Mouse (Mus musculus) heart, postnatal 25 days (tissue): Measurements from ENCODE around the gene Ror2. TPM values are rescaled to one million over a fixed set of nuclear protein-coding genes. Genes with fewer than 3 reads are reported as not detected.

ENCODE experiments used
- DNase-seq: peaks from one replicate; pipeline ENCODE4 v3.0.0; 2022; ENCODE audit warnings: low spot score
- intact Hi-C: fragments of 180-260 bp; cut with DNase I; formaldehyde crosslinking; loops from one replicate; pipeline ENCODE4 v1.15.1; 2025
- total RNA-seq, 2 experiments: library from RNA; stranded (reverse); gene quantifications; 2 replicates each; pipeline ENCODE4 v1.2.3; 2021

Ror2 gene
- total RNA-seq, 2 experiments from 2014 or later = 1.5 to 1.8 TPM

DNA sequence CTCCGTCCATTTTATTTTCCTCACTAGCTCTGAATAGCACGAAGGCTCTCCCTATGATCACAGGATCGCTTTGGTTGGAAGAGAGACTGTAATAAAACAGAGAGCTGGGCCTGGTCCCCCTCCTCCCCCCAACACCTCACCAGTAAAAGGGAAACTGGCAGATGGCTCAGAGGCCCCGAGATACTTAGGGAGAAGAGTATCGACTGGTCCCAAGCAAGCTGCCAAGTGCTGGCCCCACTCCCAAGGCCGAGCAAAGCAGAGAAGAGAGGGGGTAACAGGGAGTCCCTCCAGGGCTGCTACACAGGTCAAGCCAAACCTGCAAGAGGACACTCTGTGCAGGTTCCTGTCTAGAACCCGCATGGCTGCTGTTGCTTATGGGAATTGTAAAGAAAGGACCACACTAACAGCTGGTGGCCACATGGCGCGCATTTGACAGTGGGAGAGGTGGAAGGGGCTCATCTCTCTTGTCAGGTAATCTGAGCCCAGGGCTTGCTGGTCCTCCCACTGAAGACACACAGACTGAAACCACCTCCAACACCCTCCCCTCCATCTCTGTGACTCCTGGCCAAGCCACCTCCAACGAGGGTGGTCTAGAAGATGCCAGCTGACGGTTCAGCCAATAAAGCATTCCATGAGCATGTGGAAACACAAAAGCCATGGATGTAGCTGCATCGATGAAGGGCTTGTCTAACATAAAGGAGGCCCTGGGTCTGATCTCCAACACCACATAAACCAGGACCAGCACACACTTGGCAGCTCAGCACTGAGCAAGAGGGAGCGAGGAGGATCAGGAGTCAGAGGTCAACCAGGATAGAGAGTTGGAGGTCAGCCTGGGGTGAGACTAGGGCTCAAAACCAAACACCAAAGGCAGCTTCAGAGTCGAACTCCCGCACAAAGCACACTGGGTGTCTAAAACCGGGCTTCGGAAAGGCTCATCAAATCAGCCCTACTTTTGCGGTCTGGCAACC is 49.2 kb downstream of the Ror2 start:
- DNase-seq = no peak

GRCm38 (mm10) chr13:53235953-53236352 is 50.0 kb downstream of the Ror2 start:
- intact Hi-C loops = no loop called here
- DNase-seq = no peak

More for the DNA sequence above, 49.2 kb downstream of the Ror2 start:
- intact Hi-C loops = no loop called here

DNA sequence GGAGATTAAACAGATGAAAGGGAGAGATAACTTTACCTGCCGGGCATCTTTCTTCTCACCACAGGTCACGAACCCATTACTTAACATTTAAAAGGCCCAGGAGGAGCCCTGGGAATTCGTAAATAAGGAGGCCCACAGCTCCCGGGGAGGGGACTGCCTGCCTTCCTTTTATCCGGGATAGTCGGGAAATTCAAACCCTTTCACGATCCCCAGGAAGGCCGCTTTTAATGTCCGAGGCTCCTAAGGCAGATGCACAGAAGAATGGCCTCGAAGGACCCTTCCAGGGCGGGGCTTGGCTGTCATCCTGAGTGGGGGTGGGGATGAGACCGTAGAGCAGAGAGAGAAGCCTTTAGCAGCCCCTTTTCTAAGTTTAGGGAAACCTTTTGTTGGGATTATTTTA is 51.1 kb downstream of the Ror2 start:
- DNase-seq = no peak
- intact Hi-C loops = no loop called here

GRCm38 (mm10) chr13:53233826-53234786 is 51.8 kb downstream of the Ror2 start:
- intact Hi-C loops = no loop called here
- DNase-seq = no peak

- DNase-seq = peak; percentile 27
- intact Hi-C loops = no loop called here
Observed at GRCm38 (mm10) chr13:53233381-53233780, 52.5 kb downstream of the Ror2 start.

DNA sequence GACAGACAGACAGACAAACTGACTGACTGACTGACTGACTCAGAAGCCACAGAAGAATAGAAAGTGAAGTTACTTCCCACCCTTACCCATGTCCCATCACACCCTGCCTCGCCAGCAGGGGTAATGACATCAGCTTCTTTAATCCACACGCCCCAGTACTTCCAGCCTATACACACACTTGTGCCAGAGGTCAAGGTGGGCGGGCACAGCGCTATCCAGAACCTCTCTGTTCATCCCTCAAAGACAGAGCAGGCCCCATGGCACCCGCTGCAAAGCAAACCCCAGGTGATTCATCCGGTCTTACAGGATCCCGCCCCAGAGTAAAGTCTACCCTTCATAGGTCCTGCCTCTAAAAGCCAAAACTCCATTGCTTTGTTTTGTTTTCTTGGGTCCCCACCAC is 53.5 kb downstream of the Ror2 start:
- DNase-seq = no peak
- intact Hi-C loops = no loop called here

- intact Hi-C loops = no loop called here
- DNase-seq = peak; percentile 26
Observed at GRCm38 (mm10) chr13:53230446-53231161, 55.3 kb downstream of the Ror2 start.

DNA sequence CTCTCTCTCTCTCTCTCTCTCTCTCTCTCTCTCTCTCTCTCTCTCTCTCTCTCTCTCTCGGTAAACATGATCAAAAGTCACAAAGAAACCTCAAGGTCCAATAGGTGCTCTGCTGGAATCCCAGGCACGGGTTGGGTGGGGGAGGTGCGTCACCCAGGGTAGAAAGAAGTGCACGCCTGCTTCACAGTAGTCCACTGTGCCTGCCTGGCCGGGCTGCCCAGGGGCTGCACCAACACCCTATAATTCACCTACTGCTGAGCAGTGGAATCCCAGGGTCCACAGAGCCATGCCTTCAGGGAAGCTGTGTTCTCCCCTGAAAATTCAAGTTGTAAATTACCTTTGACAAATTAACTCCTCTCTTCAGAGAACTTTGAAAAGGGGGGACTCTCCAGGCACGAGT is 58.9 kb downstream of the Ror2 start:
- intact Hi-C loops = no loop called here
- no peak for DNase-seq

- intact Hi-C loops = no loop called here
- DNase-seq = no peak
Observed at GRCm38 (mm10) chr13:53226461-53226860, 59.5 kb downstream of the Ror2 start.

DNA sequence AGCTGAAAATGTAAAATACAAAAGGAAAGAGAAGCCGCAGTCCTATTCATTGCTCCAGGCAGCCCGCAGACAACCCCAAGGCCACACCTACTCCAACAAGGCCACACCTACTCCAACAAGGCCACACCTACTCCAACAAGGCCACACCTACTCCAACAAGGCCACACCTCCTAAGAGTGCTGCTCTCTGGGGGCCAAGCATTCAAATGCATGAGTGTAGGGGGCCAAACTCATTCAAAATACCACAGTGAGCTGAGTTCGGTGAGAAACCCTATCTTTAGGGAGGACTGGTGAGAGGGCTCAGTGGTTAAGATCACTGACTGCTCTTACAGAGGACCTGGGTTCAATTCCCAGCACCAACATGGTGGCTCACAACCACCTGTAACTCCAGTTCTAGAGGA is 60.0 kb downstream of the Ror2 start:
- intact Hi-C loops = no loop called here
- DNase-seq = no peak

- no peak for DNase-seq
Observed at GRCm38 (mm10) chr13:53221176-53221575, 64.7 kb downstream of the Ror2 start.

DNA sequence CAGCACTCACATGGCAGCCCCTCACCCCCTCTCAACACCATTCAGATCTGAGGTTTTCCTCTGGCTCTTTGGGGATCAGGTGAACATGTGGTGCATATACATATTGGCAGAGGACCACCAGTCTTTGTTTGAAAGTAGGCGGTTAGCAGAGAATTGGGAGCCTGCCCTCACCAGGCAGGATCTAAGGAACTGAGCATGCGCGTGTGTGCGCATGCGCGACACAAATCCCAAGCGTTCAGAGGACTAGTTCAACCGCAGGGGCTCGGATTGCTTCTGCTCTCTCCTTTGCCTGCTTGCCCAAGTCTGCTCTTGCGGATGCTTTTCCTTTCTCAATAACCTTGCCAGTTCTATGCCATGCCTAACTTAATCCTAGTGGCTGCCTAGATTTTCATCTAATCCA is 66.0 kb downstream of the Ror2 start:
- no peak for DNase-seq
- intact Hi-C loops = no loop called here

More at GRCm38 (mm10) chr13:53221176-53221575, 64.7 kb downstream of the Ror2 start:
- intact Hi-C loops = no loop called here

- DNase-seq = no peak
- intact Hi-C loops = no loop called here
Observed at GRCm38 (mm10) chr13:53219391-53219790, 66.5 kb downstream of the Ror2 start.

- DNase-seq = no peak
- intact Hi-C loops = no loop called here
Observed at GRCm38 (mm10) chr13:53217396-53217975, 68.4 kb downstream of the Ror2 start.

DNA sequence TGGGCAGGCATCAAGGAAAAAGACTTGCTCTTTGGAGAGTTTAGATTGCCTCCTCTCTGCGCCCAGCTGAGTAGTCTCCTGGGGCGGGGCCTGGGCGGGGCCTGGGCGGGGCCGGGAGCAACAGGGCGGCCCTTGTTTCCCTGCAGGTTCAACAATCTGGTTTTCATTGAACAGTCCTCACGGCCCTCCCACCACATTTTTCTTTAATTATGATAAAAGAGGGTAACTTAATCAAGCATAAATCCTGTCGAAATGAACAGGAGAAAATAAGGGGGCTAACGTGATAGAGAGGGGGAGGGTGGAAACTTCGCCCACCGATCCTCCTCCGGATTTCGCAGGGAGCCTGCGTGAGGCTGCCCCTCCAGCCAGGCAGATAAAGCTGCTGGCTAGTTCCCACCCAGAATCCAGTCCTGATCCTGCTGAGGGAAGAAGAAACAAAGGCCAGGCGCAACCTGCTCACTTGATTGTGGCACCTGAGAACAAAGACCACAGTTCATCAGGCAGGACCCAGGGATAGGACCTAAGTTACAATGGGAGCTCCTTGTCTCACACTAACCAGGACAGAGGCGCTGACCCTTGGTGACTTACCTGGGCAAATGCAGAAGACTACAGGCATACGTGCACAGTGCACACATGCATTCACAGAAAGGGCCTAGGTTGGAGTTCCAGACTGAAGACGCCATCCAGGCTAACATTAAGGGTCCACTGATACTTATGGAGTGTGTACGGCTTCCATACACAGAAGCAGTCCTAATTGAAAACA is 73.8 kb downstream of the Ror2 start:
- intact Hi-C loops = no loop called here
- DNase-seq = no peak

GRCm38 (mm10) chr13:53208556-53208955 is 77.4 kb downstream of the Ror2 start:
- intact Hi-C loops = no loop called here
- no peak for DNase-seq

GRCm38 (mm10) chr13:53205128-53205911 is 80.6 kb downstream of the Ror2 start:
- intact Hi-C loops = no loop called here
- DNase-seq = no peak

DNA sequence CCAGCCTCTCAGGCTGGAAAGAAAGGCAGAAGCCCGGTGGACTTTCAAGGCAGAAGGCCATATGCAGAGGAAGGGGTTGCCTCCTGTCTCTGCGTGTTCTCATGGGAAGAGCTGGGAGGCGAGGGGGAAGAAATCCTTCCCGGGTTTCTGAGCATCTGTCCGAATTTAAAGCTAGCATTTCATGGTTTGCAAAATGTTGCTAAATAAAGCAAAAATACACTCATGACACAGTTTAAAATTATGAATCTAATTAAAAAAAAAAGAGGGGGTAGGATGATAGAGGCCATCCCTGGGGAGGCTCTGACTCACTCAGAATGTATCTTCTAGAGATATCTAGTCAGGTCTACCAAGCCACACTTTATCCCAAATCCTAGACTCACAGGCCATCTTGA is 83.5 kb downstream of the Ror2 start:
- DNase-seq = no peak
- intact Hi-C loops = no loop called here
